Mouse (Mus musculus): ENCODE measurements at regions not wholly inside any gene's neighbourhood (a gene's known extent, or its start where the extent isn't known, plus 50 kb on each side); places are given as distances from the start of the nearest gene placed in this dataset.
"Not testable (repeated sequence)": the region's sequence is repeated elsewhere in the genome, so short reads cannot be mapped to it uniquely, and the experiment has no call there.

GRCm38 (mm10) chr5:40908803-40909202 lies 799.2 kb downstream of the Rab28 start:
- DNase-seq (ENCODE audit: inconsistent ontology term): no peak

GRCm38 (mm10) chr5:40901742-40902141 lies 806.2 kb downstream of the Rab28 start:
- no peak for DNase-seq (ENCODE audit: inconsistent ontology term)

DNA sequence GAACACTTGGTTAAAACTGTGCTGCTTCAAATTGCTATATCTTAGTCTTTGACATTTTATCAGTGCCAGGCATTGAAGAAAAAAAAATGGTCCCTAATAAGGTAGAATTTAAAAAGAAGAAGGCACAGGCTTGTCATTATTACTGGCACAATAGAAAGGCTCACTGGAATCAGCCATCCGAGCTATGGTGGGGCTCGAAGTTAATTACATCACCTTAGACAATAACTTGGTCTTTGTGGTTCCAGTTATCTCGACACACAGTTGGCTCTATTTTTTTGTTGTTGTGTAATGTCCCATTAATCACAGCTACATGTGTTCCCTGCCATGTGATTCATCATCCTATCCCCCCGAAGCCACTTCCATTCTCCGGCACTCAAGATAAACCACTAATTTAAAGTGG lies 825.1 kb downstream of the Rab28 start:
- DNase-seq (ENCODE audit: inconsistent ontology term): peak; percentile 61

DNA sequence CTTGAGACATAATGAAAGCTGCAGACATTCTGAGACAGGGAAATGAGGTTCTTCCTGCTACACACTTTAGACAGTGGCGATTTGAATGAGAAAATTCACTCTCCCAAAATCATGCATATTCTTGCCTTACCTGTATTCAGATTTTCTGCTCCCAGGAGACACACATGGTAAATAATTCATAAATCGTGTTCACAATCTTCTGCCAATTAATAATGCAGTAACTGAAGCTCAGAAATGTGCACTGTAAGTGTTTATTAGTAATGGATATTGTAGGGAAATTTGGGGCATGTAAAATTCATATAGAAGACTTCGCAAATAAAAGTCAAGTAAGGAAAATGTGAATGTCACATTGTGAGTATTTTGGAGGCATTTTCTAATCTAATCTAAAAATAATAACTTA lies 830.2 kb downstream of the Rab28 start:
- DNase-seq (ENCODE audit: inconsistent ontology term): no peak

DNA sequence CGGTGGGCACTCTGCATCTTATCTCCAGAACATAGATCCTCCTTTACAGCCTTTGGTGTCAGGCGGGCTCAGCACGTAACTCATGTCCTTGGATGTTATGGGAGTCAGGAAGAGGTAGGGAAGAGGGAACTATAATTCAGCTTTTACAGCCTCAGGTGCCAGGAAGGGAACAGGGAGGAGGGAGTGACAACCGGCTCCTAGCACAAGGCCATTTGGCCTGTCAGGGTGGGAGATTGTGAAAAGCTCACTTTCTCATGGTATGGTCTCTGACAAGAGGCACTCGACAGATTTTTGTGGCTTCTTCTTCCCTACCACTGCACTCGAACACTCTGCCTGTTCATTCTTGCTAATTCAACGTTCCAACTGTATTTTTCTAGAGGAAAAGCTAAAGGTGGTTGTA lies 845.6 kb downstream of the Rab28 start:
- not testable (repeated sequence) for DNase-seq (ENCODE audit: inconsistent ontology term)
